Mouse (Mus musculus): ENCODE data around the gene Tas2r134.

DNA sequence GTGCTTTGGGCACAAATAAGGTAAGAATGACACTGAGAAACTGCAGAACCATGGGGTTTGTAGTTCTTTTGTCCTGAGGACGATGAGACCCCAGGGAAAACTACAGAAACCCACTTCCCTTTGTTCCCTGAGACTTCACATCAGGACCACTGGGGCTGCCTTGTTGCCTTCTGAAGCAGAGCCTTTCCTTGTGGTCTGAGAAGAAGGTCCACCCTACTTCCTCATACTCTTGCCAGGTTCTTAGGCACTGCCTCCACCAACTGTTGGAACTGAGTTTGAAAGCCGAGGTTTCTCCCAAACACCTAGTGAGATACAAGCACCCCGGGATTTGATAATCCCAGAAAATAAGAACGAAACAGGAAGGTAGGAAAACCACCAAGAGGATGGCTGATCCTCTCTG, 39.0 kb upstream of the Tas2r134 start:
- no peak for TF ChIP-seq POLR2A (IDR thresholded peaks at IDR 0.05; ENCODE audit: extremely low read depth, insufficient read depth, low read length)
- TF ChIP-seq CTCF (IDR thresholded peaks at IDR 0.05; ENCODE audit: low read depth, low read length) = no peak

All from liver, adult 2 months (tissue).